In genomic region chr12:111527643-111528281, GRCm38 (mm10) we compare ENCODE assay signal across 23 mouse cellular contexts. TPM values are rescaled to one million over a fixed set of nuclear protein-coding genes. Genes with fewer than 3 reads are reported as not detected.
A peak's percentile ranks its signal among the peaks of the same experiment; 100 is the strongest.
DNase-seq lines count a peak whose midpoint lies in the region; ATAC-seq and TF ChIP-seq lines count a peak whose summit lies in the region.
"Had no signal": no experiment of that assay in that cellular context is flagged by ENCODE, and none has a peak within 500 bp of the region (broad histone marks: within the 10 kb centered on the region; RNA-seq: fewer than 3 reads in every experiment).

No protein-coding gene starts in this region.

- no peak overlapping the region for H3K27ac ChIP-seq in midbrain, postnatal 0 days (ENCODE audit: low read depth, low read length)
- H3K27ac ChIP-seq: forebrain, embryonic 13.5 days; heart, adult 2 months; heart, embryonic 15.5 days; hindbrain, postnatal 0 days; liver, embryonic 14.5 days; lung, embryonic 15.5 days; neural tube, embryonic 12.5 days; stomach, postnatal 0 days had no signal

- no peak for ATAC-seq in midbrain, postnatal 0 days (ENCODE audit: low FRiP score)
- ATAC-seq: forebrain, embryonic 13.5 days; hindbrain, postnatal 0 days had no signal

- no peaks in the 10 kb centered on the region for H3K27me3 ChIP-seq in midbrain, postnatal 0 days (ENCODE audit: insufficient read depth, low read length)
- H3K27me3 ChIP-seq: forebrain, embryonic 13.5 days; lung, embryonic 15.5 days; neural tube, embryonic 12.5 days had no signal

- peak; percentile 40 for DNase-seq in layer of hippocampus, adult 9-11 months
- DNase-seq in layer of hippocampus, postnatal 10 days (ENCODE audit: low spot score in 2 of 2), result no peak
- peak; percentile 69 to 76 for DNase-seq in frontal cortex, adult 2 months (ENCODE audit: extremely low spot score in 1 of 2, low spot score in 1 of 2)
- peak; percentile 42 to 77 for DNase-seq in left cerebral cortex, adult 8-10 months (ENCODE audit: low spot score in 2 of 2)
- peak; percentile 40 for DNase-seq in right cerebral cortex, postnatal 14 days
- DNase-seq in midbrain, postnatal 0 days (ENCODE audit: low spot score), result no peak
- DNase-seq in adrenal gland, postnatal 10 days, result no peak
- no peak for DNase-seq in cerebellum, adult 9-11 months
- DNase-seq: cerebellum, adult 2 months; gastrocnemius, postnatal 10 days; heart, adult 2 months; kidney, adult 18-20 months; kidney, postnatal 36 days had no signal

- H3K4me3 ChIP-seq in midbrain, postnatal 0 days (ENCODE audit: low read depth, low read length), result no peak overlapping the region
- H3K4me3 ChIP-seq: forebrain, embryonic 13.5 days; heart, adult 2 months; heart, embryonic 15.5 days; lung, embryonic 15.5 days; neural tube, embryonic 12.5 days had no signal

- no peak overlapping the region for H3K9ac ChIP-seq in midbrain, postnatal 0 days (replicated peaks; ENCODE audit: low read length, poor library complexity, severe bottlenecking)
- H3K9ac ChIP-seq: forebrain, embryonic 13.5 days; heart, embryonic 15.5 days; liver, embryonic 14.5 days; lung, embryonic 15.5 days; neural tube, embryonic 12.5 days had no signal

- no peak overlapping the region for H3K4me2 ChIP-seq in midbrain, postnatal 0 days (ENCODE audit: low read depth, low read length, poor library complexity, severe bottlenecking)
- H3K4me2 ChIP-seq: forebrain, embryonic 13.5 days; heart, embryonic 15.5 days; lung, embryonic 15.5 days; midbrain, embryonic 11.5 days; neural tube, embryonic 12.5 days had no signal

- no peak for TF ChIP-seq CTCF in midbrain, postnatal 0 days (IDR thresholded peaks at IDR 0.05)

- H3K4me1 ChIP-seq in midbrain, postnatal 0 days (ENCODE audit: insufficient read depth, low read length), result no peaks in the 10 kb centered on the region
- H3K4me1 ChIP-seq: forebrain, embryonic 13.5 days; heart, embryonic 15.5 days; lung, embryonic 15.5 days; neural tube, embryonic 12.5 days had no signal

- 60% methylated on average over 8 of the region's 8 CpGs for WGBS in midbrain, postnatal 0 days

- H3K9me3 ChIP-seq in midbrain, postnatal 0 days (ENCODE audit: low read length), result no peaks in the 10 kb centered on the region
- H3K9me3 ChIP-seq: heart, embryonic 15.5 days; lung, embryonic 15.5 days; neural tube, embryonic 12.5 days had no signal

- no peaks in the 10 kb centered on the region for H3K36me3 ChIP-seq in midbrain, postnatal 0 days (ENCODE audit: insufficient read depth, low read length)
- H3K36me3 ChIP-seq: heart, embryonic 15.5 days; lung, embryonic 15.5 days; neural tube, embryonic 12.5 days had no signal

RNA-seq across cellular contexts. Expression of gene Eif5, which starts 10.1 kb away (rescaled TPM):
- 100 to 1,000 TPM; 260 to 272 TPM for total RNA-seq in layer of hippocampus, postnatal 10 days (2021)
- 150 and 178 TPM in 2 replicates for polyA plus RNA-seq in frontal cortex, adult 2 months (2012; rRNA removed)
- total RNA-seq in left cerebral cortex, adult 8-10 months (2022), result 100 to 1,000 TPM; 244 to 339 (median 284) TPM
- 283 and 376 TPM in 2 replicates for total RNA-seq in midbrain, postnatal 0 days (2014; rRNA removed)
- 552 and 640 TPM in 2 replicates for polyA plus RNA-seq in midbrain, postnatal 0 days (2015; fragmentation: Nextera tagmentation; extraction: Ambion mirVana)
- total RNA-seq in adrenal gland, postnatal 10 days (2021), result 100 to 1,000 TPM; 300 to 322 TPM

RNA-seq across cellular contexts. Expression of gene Gm266, which starts 42.1 kb away (rescaled TPM):
- total RNA-seq in layer of hippocampus, postnatal 10 days (2021), result 1 to 10 TPM; 6.8 to 7.5 TPM
- polyA plus RNA-seq in frontal cortex, adult 2 months (2012; rRNA removed), result 6.4 and 7.4 TPM in 2 replicates
- 1 to 10 TPM; 3.0 to 5.1 (median 3.8) TPM for total RNA-seq in left cerebral cortex, adult 8-10 months (2022)
- total RNA-seq in midbrain, postnatal 0 days (2014; rRNA removed), result 9.6 and 12.6 TPM in 2 replicates
- 8.4 and 9.7 TPM in 2 replicates for polyA plus RNA-seq in midbrain, postnatal 0 days (2015; fragmentation: Nextera tagmentation; extraction: Ambion mirVana)
- 1 to 10 TPM; 1.0 to 1.1 TPM for total RNA-seq in adrenal gland, postnatal 10 days (2021)
- total RNA-seq: hematopoietic stem cell, adult 5-6 weeks; MEL had no signal

RNA-seq across cellular contexts. Expression of gene Mark3, which starts 46.6 kb away (rescaled TPM):
- total RNA-seq in layer of hippocampus, postnatal 10 days (2021), result 100 to 1,000 TPM; 139 to 153 TPM
- polyA plus RNA-seq in frontal cortex, adult 2 months (2012; rRNA removed), result 78.7 and 81.9 TPM in 2 replicates
- total RNA-seq in left cerebral cortex, adult 8-10 months (2022), result 10 to 100 TPM; 84.7 to 97.3 (median 85.8) TPM
- 112 and 141 TPM in 2 replicates for total RNA-seq in midbrain, postnatal 0 days (2014; rRNA removed)
- polyA plus RNA-seq in midbrain, postnatal 0 days (2015; fragmentation: Nextera tagmentation; extraction: Ambion mirVana), result 31.8 and 41.3 TPM in 2 replicates
- 10 to 100 TPM; 84.9 to 94.1 TPM for total RNA-seq in adrenal gland, postnatal 10 days (2021)

Comparison
In these comparisons a context has a peak if more than half of its experiments do, and no peak if none do; other contexts are left out.
1. DNase-seq: peak in layer of hippocampus, adult 9-11 months (single experiment), frontal cortex, adult 2 months (2 of 2), left cerebral cortex, adult 8-10 months (2 of 2) and right cerebral cortex, postnatal 14 days (single experiment); none in layer of hippocampus, postnatal 10 days (0 of 2), midbrain, postnatal 0 days (single experiment), adrenal gland, postnatal 10 days (single experiment) and cerebellum, adult 9-11 months (single experiment).